Mouse (Mus musculus) CD4-positive, CD25-positive, alpha-beta regulatory T cell, adult 4 months (primary cell): ENCODE results near the gene Miga2. TPM values are rescaled to one million over a fixed set of nuclear protein-coding genes. Genes with fewer than 3 reads are reported as not detected.
"Not testable (repeated sequence)": the region's sequence is repeated elsewhere in the genome, so short reads cannot be mapped to it uniquely, and the experiment has no call there.

Experiments
- ATAC-seq: one replicate; pipeline ENCODE4 v1.8.0; 2017
- polyA plus RNA-seq, 2 experiments: library from polyadenylated mRNA; unstranded; fragments of 100-300 nt; shearing (Covaris generic); gene quantifications; one replicate each; pipeline ENCODE4 v1.2.1; 2017

Miga2 gene
- polyA plus RNA-seq, 2 experiments from 2014 or later: 5.0 to 8.3 TPM

DNA sequence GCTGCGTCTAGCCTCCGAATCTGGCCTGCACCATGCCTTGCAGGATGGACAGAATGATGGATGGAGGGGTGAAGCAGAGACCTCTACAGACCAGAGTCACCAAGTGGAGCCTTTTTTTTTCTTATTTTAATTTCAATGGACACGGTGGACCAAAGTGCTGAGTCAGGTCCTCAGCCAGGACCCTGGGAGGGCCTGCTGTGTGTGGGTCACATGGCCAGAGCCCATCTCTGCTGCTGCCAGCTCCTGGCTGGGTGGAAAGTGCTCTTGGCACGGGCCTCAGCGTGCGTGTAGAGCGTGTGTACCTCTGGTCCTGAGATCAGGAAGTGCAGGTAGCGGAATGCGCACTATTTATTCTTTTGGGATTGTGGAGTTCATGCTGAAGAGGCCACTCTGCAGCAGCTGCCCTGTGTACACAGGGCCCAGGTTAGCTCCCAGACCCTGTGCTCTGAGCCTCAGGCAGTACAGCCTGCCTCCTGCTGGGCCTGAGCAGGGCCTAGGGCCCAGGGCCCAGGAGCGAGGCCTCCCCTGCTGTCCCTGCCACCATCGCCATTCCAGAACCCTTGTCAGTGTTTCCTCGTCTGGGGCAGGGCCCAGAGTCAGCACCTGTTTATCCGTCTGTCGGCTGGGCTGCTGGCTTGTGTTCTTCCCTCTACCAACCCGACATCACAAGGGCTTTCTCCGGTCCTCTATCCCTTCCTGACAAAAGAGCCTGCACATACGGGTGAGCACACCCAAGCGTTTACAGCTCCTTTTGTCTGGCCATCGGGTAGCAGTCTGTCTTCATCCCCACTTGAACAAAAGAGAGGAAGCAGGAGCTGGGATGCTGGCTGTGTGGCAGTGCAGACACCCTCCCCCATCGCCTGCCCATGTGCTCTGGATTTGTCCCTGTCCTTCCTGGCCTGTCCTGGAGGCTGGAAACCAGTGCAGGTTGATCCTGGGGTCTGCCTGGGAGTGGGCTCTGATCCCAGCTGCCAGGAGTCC, 35.4 kb downstream of the Miga2 start:
- ATAC-seq: no peak

DNA sequence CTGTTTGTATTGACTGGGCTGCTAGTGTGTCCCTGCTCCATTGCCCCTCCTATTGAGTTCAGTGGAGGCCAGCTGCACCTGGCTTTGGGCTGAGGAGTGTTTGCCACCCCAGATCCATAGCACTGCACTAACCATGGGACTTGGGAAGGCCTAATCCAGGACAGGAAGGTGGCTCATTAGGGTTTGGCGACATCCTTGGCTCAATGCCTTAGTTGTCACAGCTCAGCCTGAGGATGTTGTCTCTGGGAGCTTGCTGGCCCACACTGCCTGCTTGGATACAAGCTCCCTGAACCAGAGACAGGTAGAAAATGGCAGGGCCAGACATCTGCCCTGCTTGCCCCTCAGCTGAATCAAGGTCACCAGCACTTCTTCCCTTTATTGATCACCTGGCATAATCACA, 37.5 kb downstream of the Miga2 start:
- no peak for ATAC-seq

- ATAC-seq: no peak
These were observed 38.4 kb downstream of the Miga2 start for GRCm38 (mm10) chr2:30402351-30402826.

- ATAC-seq: no peak
These were observed 38.8 kb downstream of the Miga2 start for GRCm38 (mm10) chr2:30402843-30403242.

DNA sequence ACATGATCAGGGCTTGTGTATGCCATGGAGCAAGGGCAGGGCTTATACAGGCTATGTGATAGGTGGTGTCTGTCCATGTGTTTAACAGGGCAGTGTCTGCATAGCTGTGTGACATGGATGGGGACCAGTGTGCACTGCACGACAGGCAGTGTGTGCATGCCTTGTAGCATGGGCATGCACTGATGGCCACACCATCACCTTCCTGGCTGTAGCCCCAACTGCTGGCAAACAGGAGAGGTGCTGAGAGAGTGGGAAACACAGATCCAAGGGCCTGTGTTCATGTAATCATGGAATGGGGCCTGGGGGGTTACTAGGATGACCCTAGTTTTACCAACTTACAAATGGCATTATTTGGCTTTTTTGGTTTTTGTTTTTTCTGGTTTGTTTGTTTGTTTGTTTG, 39.8 kb downstream of the Miga2 start:
- no peak for ATAC-seq

- no peak for ATAC-seq
These were observed 43.2 kb downstream of the Miga2 start for GRCm38 (mm10) chr2:30407221-30407620.

- ATAC-seq: no peak
These were observed 43.7 kb downstream of the Miga2 start for GRCm38 (mm10) chr2:30407778-30408177.

DNA sequence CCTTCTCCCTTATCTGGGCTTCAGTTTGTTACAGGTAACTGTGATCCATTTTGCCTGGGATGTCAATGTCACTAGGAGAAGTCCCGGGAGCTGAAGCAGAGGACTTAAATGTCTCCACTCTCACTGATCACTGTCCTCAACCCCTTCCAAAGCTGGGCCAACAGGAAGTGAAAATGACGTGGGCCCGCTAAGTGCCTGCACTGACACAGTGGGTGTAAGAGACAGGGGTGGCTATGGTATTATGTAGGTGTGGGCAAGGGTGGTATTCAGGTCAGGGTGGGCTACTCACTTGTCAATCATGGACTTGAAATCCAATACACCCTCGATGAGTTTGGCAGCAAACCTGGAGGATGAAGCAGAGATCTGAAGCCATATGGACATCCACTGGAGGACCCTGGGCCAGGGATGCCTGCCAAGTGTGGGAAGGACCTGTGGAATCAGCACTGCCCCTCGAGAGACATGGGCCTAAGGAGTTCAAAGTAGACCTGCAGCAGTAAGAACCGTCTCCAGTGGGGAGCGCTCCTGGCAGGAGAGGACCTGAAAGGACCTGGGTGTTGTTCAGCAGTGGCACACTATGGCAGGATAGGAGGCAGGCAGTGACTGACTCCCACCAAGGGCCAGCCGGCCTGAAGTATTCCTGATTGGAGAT, 44.5 kb downstream of the Miga2 start:
- no peak for ATAC-seq

GRCm38 (mm10) chr2:30409454-30410176, 45.6 kb downstream of the Miga2 start:
- no peak for ATAC-seq

DNA sequence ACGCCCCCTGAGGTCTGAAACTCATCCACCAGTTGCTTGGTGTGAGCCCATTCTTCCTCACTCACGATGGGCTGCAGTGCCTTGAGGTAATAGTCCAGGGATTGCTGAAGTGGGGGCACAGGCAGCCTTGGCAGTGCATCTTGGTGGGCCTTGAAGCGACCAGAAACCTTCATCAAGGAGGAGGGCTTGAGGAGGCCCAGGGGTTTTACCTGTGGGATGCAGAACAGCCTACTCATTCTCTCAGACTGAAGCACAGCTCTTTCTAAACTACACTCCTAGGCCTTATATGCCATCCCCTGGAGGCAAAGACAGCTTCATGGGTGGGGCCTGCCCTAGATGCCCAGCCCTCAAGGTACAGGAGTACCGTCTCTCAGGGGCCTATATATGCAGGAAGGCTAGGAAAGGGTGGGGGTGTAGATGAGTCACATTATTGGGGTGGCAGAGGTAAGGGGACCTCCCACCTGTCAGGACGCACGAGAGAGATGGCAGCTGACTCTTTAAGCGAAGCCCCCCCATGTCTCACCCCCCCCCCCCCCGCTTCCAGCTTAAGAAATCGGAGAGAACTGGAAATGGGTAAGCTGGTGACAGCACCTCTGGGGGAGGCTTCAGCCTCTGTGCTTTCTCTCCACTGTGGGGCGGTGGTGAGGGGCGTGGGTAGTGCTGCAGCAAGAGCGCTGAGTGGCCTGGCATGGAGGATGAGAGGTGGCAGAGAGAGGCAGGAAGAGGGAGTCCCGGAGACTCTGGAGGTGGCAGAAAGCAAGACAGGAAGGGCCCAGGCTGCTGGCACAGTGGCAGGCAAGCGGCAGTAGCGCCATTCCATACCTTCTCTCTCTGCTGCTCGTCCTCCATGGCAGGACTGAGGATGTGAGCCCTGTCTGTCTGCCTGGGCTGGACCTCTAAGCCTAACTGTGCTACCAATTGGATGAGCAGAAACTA, 49.3 kb downstream of the Miga2 start:
- no peak for ATAC-seq

GRCm38 (mm10) chr2:30414101-30414500, 50.1 kb downstream of the Miga2 start:
- ATAC-seq: no peak

DNA sequence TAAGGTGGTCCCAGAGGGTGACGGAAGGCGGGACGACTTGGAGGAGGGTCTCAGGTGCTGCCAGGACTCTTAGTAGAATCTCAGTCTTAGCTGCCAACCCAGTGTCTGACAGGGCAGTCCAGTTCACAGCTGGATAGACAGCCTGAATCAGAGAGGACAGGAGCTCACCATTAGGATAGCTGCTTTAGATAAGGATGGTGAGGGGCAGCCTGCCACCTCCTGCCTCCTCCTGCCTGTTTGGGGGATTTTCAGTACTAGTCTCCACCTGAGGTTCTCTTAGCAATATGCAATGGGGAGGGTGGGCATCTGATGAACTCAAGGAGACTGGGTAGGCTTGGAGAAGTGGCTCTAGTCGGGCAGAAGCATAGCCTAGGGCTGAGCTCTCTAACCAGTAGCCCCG, 50.6 kb downstream of the Miga2 start:
- no peak for ATAC-seq

GRCm38 (mm10) chr2:30415157-30415935, 51.3 kb downstream of the Miga2 start, which contains the start of gene Crat:
Gene Crat (minus strand): TSS chr2:30415813.
- ATAC-seq: peak; percentile 81

- ATAC-seq: peak; percentile 80
These were observed 52.1 kb downstream of the Miga2 start, which contains the start of gene Ptpa for GRCm38 (mm10) chr2:30415936-30416648. Gene Ptpa (plus strand): TSS chr2:30416039.

GRCm38 (mm10) chr2:30416649-30416965, 52.6 kb downstream of the Miga2 start:
- ATAC-seq: no peak

GRCm38 (mm10) chr2:30417154-30417553, 53.1 kb downstream of the Miga2 start:
- not testable (repeated sequence) for ATAC-seq

- no peak for ATAC-seq
These were observed 53.6 kb downstream of the Miga2 start for GRCm38 (mm10) chr2:30417595-30418165.

DNA sequence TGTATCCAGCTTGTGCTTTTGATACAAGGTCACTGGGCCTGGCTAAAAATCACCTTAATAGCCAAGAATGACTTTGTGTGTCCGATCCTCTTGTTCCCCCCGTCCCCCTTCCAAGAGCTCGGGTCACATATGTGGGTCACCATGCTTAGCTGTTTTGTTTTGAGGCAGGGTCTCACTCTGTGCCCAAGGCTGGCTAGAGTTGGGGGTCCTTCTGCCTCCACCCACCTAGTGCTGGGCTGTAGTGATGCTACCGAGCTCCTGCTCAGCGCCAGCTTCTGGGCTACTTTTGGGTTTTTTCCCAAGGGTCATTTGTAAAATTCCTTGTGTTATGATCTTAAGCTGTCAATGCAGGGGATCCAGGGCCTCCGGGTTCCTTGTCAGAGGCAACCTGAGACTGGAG, 54.2 kb downstream of the Miga2 start:
- no peak for ATAC-seq

- ATAC-seq: no peak
These were observed 55.1 kb downstream of the Miga2 start for GRCm38 (mm10) chr2:30419112-30419511.

- no peak for ATAC-seq
These were observed 57.4 kb downstream of the Miga2 start for GRCm38 (mm10) chr2:30421432-30421831.
